Mouse (Mus musculus) liver, postnatal 0 days (tissue): ENCODE data around the gene Cryba4.

Experiments used
- CTCF ChIP-seq: sonication (generic); IDR thresholded peaks from 2 replicates; pipeline ENCODE4 v1.5.1; 2016; ENCODE audit warnings: antibody characterized with exemption, low read depth
- EP300 ChIP-seq: IDR thresholded peaks from 2 replicates; pipeline ENCODE4 v1.6.1; 2016; ENCODE audit warnings: antibody characterized with exemption, low read depth, mild to moderate bottlenecking

- TF ChIP-seq CTCF (no peak), EP300 (no peak)
Observed at GRCm38 (mm10) chr5:112286984-112287641, 34.8 kb upstream of the Cryba4 start.
